Mouse (Mus musculus) heart, embryonic 15.5 days (tissue): ENCODE measurements around the gene Ednra. TPM values are rescaled to one million over a fixed set of nuclear protein-coding genes. Genes with fewer than 3 reads are reported as not detected.
"Not testable (repeated sequence)": the region's sequence is repeated elsewhere in the genome, so short reads cannot be mapped to it uniquely, and the experiment has no call there.

Experiments used
- ATAC-seq: fragments of 200-750 bp; cut with Nextera tagmentation; replicated peaks from 2 replicates; pipeline ENCODE4 v1.8.0; 2017; ENCODE audit warnings: low read depth, moderate TSS enrichment; ENCODE audit not compliant: insufficient number of reproducible peaks, insufficient read depth, low FRiP score
- H3K27ac ChIP-seq: fragments of 300-500 bp; sonication (generic); 2 replicates; pipeline ENCODE4 v1.5.1; 2015; ENCODE audit warnings: mild to moderate bottlenecking, inconsistent platforms
- H3K27me3 ChIP-seq: fragments of 300-500 bp; sonication (generic); 2 replicates; pipeline ENCODE4 v1.6.1; 2015; ENCODE audit warnings: inconsistent platforms
- H3K36me3 ChIP-seq: fragments of 300-500 bp; sonication (generic); 2 replicates; pipeline ENCODE4 v1.6.1; 2015; ENCODE audit warnings: mild to moderate bottlenecking, inconsistent platforms
- H3K4me1 ChIP-seq: fragments of 300-500 bp; sonication (generic); replicated peaks from 2 replicates; pipeline ENCODE4 v1.6.1; 2015; ENCODE audit warnings: inconsistent platforms
- H3K4me2 ChIP-seq: fragments of 300-500 bp; sonication (generic); 2 replicates; pipeline ENCODE4 v1.6.1; 2015; ENCODE audit warnings: inconsistent platforms, mild to moderate bottlenecking, moderate library complexity
- H3K4me3 ChIP-seq: fragments of 300-500 bp; sonication (generic); 2 replicates; pipeline ENCODE4 v1.5.1; 2015; ENCODE audit warnings: mild to moderate bottlenecking, inconsistent platforms
- H3K9ac ChIP-seq: fragments of 300-500 bp; sonication (generic); 2 replicates; pipeline ENCODE4 v1.6.1; 2015; ENCODE audit warnings: mild to moderate bottlenecking, inconsistent platforms
- H3K9me3 ChIP-seq: fragments of 300-500 bp; sonication (generic); replicated peaks from 2 replicates; pipeline ENCODE4 v1.6.1; 2016; ENCODE audit warnings: inconsistent platforms
- WGBS: fragments of 180-500 bp; shearing (Covaris S2); methylation state at CpG from one replicate; pipeline ENCODE4 v1.1.7; 2015; ENCODE audit warnings: mixed read lengths; 5-methylcytosine and 5-hydroxymethylcytosine counted together
- polyA plus RNA-seq: library from polyadenylated mRNA; unstranded; fragments of >200 nt; fragmentation: Nextera tagmentation; extraction: Ambion mirVana; gene quantifications from 2 replicates; pipeline ENCODE4 v1.2.1, GENCODE M21; 2015

Ednra gene
- polyA plus RNA-seq, 1 experiment from 2014 or later: 35.6 TPM

DNA sequence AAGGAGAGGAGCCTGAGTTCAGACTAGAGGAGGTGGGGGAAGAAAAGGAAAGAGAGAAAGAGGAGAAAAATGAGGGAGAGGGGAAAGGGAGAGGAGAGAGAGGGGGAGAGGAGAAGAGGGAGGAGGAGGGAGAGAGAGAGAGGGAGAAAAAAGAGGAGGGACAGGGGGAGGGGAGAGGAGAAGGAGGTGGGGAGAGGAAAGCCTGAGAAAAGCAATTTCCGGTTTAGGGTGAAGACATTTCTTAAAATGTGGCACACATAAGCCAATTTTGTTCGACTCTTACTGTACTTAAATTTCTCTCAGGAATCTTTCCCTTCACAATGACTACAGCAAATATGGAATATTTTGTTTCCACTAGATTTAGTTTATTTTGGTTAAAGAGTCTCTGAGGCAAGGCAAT, 5.3 kb downstream of the Ednra start:
- Histone ChIP-seq H3K4me2 (peak overlapping the region; percentile 46), H3K27ac (peak overlapping the region; percentile 43; the same call in 1 of the 2 replicates), H3K4me1 (peaks cover 52% of the 10 kb centered on the region), H3K36me3 (peaks cover 7% of the 10 kb centered on the region), H3K4me3 (no peak overlapping the region), H3K27me3 (no peaks in the 10 kb centered on the region), H3K9me3 (no peaks in the 10 kb centered on the region), H3K9ac (no peak overlapping the region)
- WGBS: 51% methylated on average over 2 of the region's 2 CpGs
- no peak for ATAC-seq

DNA sequence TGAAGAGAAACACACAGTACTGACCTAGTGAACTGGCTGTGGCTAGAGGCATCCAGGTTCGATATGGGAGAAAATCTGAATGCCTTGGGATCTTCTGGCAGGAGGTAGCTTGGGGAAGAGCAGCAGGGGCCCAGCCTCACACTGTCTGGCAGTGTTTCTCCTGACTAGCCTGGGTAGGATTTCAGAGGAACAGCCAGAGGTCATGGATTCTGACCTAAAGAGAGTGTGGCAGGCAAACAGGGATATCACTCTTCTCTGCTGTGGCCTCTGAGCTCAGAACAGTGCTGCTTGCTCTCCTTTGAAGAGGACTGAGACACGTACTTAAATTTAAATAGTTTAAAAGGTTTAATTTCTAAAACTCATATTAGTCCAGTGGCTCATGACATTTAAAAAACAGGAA, 7.2 kb downstream of the Ednra start:
- H3K27me3 ChIP-seq: no peaks in the 10 kb centered on the region
- H3K27ac ChIP-seq: peak overlapping the region; percentile 62
- H3K4me3 ChIP-seq: no peak overlapping the region
- no peaks in the 10 kb centered on the region for H3K9me3 ChIP-seq
- no peak overlapping the region for H3K9ac ChIP-seq
- peak overlapping the region; percentile 15 for H3K4me2 ChIP-seq
- peaks cover 7% of the 10 kb centered on the region for H3K36me3 ChIP-seq
- ATAC-seq: no peak
- peaks cover 62% of the 10 kb centered on the region for H3K4me1 ChIP-seq
- WGBS: 40% methylated on average over 2 of the region's 2 CpGs

DNA sequence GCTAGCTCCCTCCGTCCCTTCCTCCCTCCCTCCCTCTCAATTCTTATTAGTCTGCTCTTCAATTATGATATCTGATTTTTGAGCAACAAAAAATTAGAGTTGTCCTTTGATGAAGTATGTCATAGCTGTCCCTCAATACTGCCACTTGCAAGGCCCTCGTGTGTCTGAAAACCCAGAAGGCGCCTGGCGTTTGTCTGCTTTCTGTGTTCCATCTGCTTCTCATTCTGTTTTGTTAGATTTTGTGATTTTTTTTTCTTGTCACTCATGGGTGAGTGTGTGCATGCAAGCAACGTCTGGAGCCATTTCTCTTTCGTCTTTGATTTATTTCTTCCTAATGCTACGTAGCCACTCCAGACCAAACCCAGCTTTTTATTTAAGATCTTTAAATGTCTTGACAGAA, 9.8 kb downstream of the Ednra start:
- no peaks in the 10 kb centered on the region for H3K9me3 ChIP-seq
- no peak overlapping the region for H3K4me2 ChIP-seq
- no peak overlapping the region for H3K27ac ChIP-seq
- H3K4me1 ChIP-seq: peaks cover 51% of the 10 kb centered on the region
- no peaks in the 10 kb centered on the region for H3K27me3 ChIP-seq
- 68% methylated on average over 7 of the region's 7 CpGs for WGBS
- H3K36me3 ChIP-seq: peaks cover 3% of the 10 kb centered on the region; the same call in 1 of the 2 replicates
- H3K9ac ChIP-seq: no peak overlapping the region
- H3K4me3 ChIP-seq: no peak overlapping the region
- no peak for ATAC-seq

DNA sequence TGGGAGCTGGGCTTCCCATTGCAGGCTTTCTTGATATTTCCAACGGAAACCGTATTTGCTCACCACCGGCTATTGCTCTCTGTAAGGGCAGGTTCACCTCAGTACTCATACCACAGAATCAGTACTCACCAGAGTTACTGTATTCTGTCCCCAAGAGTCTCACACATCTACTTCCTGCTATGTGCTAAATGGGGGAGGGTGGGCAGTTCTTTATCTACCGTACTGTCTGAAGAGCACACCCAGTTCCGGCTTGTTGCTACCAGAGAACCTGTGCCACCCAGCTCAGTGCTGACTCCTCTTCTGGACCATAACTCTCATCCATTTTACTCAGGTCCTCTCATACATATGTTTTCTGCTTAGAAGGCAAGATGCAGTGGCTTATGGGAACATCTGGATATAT, 10.6 kb downstream of the Ednra start:
- no peak for ATAC-seq
- 61% methylated on average over 5 of the region's 5 CpGs for WGBS
- Histone ChIP-seq H3K27ac (0 out of 2 replicates have a peak overlapping the region, but pooled peaks have one; percentile 31), H3K9ac (no peak overlapping the region), H3K4me3 (no peak overlapping the region), H3K4me2 (no peak overlapping the region), H3K9me3 (no peaks in the 10 kb centered on the region), H3K4me1 (peaks cover 47% of the 10 kb centered on the region), H3K27me3 (no peaks in the 10 kb centered on the region), H3K36me3 (peaks cover 3% of the 10 kb centered on the region; the same call in 1 of the 2 replicates)

DNA sequence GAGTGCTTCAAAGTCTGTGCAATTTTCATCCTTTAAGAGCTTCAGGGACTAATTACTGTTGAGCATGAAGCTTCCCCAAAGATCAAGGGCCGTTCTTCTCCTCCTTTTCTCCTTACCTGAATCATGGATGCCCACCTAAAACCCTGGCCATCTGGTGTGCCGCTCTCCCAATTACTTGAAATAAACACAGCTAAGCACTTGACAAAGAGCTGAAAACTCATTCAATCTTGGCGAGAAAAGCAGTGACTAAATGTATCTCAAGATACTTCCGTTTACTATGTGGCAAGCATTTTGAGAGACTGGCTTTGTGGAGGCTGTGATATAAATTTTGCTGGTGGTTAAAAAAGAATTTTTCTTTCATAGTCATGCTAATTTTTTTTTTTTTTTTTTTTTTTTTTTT, 19.5 kb downstream of the Ednra start:
- Histone ChIP-seq H3K36me3 (no peaks in the 10 kb centered on the region), H3K4me2 (no peak overlapping the region), H3K4me3 (no peak overlapping the region), H3K9ac (no peak overlapping the region), H3K27me3 (no peaks in the 10 kb centered on the region), H3K9me3 (no peaks in the 10 kb centered on the region), H3K27ac (no peak overlapping the region), H3K4me1 (peaks cover 23% of the 10 kb centered on the region)
- no peak for ATAC-seq
- WGBS: 76% methylated on average over 4 of the region's 4 CpGs

DNA sequence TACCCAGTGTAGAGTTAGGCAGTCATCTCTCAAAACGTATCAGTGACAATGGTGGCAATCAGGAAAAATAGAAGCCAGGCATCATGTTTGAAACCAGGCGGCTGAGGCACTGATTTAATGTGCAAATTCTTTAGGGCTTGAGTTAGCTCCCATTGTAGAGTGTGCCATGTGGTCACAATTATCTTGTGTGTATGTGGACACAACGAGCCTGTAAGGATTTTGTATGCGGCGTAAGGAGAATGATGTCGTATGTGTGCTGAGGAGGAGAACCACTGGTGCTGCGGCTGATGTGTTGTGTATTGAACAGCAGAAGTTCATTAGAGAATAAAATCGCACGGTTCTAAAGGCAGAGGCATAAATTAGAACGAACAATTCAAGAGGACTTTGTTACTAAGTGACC, 26.2 kb downstream of the Ednra start:
- WGBS: 77% methylated on average over 10 of the region's 10 CpGs
- Histone ChIP-seq H3K4me3 (no peak overlapping the region), H3K27ac (no peak overlapping the region), H3K9ac (no peak overlapping the region), H3K27me3 (no peaks in the 10 kb centered on the region), H3K4me1 (peaks cover 10% of the 10 kb centered on the region), H3K4me2 (no peak overlapping the region), H3K9me3 (no peaks in the 10 kb centered on the region), H3K36me3 (no peaks in the 10 kb centered on the region)
- ATAC-seq: no peak

DNA sequence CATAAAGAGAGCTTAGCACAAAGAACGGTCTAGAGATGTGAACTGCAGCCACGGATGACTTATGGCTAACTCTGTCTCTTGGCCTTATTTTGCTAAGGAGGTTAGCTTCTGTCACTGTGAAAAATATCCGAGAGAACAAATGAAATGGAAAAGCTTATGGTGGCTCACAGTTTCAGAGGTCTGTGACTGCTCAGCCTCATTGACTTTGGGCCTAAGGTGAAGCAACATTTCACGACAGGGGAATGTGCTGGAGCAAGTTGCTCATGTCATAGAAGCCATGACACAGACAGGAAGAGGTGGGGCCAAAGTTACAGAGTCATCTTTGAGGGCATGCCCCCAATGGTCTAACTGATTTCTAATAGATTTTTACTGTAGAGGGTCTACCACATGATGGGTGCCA, 28.1 kb downstream of the Ednra start:
- Histone ChIP-seq H3K27me3 (no peaks in the 10 kb centered on the region), H3K4me3 (no peak overlapping the region), H3K9me3 (no peaks in the 10 kb centered on the region), H3K4me1 (peaks cover 15% of the 10 kb centered on the region), H3K9ac (no peak overlapping the region), H3K4me2 (no peak overlapping the region), H3K36me3 (no peaks in the 10 kb centered on the region), H3K27ac (no peak overlapping the region)
- 81% methylated on average over 4 of the region's 4 CpGs for WGBS
- ATAC-seq: no peak

DNA sequence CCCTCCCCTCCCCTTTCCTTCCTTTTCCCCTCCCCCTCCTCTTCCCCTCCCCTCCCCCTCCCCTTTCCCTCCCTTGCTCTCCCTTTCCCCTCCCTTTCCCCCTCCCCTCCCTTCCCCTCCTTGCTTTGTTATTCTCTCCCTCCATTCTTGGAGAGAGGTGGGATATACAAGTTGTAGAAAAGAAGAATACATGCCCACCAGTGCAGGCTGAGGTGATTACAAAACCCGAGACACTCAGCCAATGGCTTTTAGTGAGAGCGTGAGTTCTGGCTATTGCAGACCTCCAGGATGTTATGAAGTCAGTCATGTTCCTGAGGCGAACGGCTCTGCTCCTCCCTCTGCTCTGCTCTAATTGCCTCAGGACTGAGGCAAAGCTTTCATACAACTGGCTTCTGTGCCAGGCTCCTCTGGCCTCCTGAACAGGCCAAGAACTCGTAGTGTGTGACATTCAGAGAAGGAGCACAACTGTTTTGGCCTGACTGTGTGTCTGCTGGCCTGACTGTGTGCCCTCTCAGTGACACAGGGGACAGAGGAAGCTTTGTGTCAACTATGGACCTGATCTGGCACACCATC, 28.7 kb downstream of the Ednra start:
- WGBS: 41% methylated on average over 5 of the region's 5 CpGs
- H3K9me3 ChIP-seq: no peaks in the 10 kb centered on the region
- H3K36me3 ChIP-seq: no peaks in the 10 kb centered on the region
- peak overlapping the region; percentile 12; the same call in 1 of the 2 replicates for H3K27ac ChIP-seq
- H3K4me1 ChIP-seq: peaks cover 15% of the 10 kb centered on the region
- no peak overlapping the region for H3K4me3 ChIP-seq
- no peak overlapping the region for H3K9ac ChIP-seq
- no peak overlapping the region for H3K4me2 ChIP-seq
- no peaks in the 10 kb centered on the region for H3K27me3 ChIP-seq
- ATAC-seq: peak; percentile 55; the same call in 1 of the 2 replicates

DNA sequence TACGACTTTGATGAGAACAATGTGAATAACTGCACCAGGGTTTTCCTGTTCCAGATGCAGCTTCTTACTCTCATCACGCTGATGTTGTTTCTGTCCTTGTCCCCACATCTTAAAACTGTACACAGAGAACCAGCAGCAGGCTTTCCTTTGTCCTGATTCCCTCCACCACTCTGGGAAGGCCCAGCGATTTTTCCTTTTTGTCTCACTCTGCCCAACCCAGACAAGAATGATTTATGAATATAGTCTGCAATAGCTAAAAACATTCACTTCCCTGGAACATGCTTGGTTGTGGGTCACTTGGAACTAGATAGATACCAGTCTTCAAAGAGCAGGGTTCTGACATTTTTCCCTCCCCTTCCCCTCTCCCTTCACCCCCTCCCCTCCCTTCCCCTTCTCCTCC, 29.2 kb downstream of the Ednra start:
- no peak overlapping the region for H3K9ac ChIP-seq
- H3K4me2 ChIP-seq: no peak overlapping the region
- H3K27ac ChIP-seq: no peak overlapping the region
- H3K36me3 ChIP-seq: no peaks in the 10 kb centered on the region
- H3K4me3 ChIP-seq: no peak overlapping the region
- H3K4me1 ChIP-seq: peaks cover 15% of the 10 kb centered on the region
- no peaks in the 10 kb centered on the region for H3K27me3 ChIP-seq
- no peak for ATAC-seq
- 56% methylated on average over 3 of the region's 3 CpGs for WGBS
- H3K9me3 ChIP-seq: no peaks in the 10 kb centered on the region

DNA sequence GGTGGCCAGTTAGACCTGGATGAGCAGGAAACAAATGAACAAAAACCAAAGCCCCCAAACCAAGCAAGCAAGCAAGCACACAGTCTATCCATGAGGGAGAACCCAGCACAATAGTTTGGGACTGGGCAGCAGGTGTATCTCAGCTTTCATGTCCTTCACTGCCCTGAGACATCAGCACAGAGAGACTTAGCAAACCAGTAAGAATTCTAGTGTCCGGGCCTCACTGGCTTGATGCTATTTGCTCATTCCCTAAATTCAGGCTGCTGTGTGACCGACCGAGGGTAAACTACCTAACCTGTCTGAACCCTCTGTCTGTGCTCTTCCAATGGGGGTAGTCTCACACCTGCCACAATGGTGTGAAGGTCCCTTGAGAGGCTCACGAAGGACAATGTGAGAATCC, 29.7 kb downstream of the Ednra start:
- Histone ChIP-seq H3K4me1 (peaks cover 16% of the 10 kb centered on the region), H3K27ac (no peak overlapping the region), H3K36me3 (no peaks in the 10 kb centered on the region), H3K9me3 (no peaks in the 10 kb centered on the region), H3K4me3 (no peak overlapping the region), H3K4me2 (no peak overlapping the region), H3K27me3 (no peaks in the 10 kb centered on the region), H3K9ac (no peak overlapping the region)
- no peak for ATAC-seq
- 80% methylated on average over 4 of the region's 4 CpGs for WGBS

DNA sequence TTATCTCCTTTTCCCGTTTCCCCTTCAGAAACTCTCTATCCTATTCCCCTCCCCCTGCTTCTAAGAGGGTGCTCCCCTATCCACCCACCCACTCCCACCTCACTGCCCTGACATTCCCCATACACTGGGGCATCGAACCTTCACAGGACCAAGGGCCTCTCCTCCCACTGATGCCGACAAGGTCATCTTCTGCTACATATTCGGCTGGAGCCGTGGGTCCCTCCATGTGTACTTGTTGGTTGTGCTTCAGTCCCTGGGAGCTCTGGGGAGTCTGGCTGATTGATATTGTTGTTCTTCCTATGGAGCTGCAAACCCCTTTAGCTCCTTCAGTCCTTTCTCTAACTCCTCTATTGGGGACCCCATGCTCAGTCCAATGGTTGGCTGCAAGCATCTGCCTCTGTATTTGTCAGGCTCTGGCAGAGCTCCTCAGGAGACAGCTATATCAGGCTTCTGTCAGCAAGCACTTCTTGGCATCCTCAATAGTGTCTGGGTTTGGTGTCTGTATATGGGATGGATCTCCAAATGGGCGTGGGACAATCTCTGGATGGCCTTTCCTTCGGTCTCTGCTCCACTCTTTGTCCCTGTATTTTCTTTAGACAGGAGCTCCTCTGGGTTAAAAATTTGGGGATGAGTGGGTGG, 34.7 kb downstream of the Ednra start:
- not testable (repeated sequence) for H3K4me1 ChIP-seq, H3K9ac ChIP-seq, H3K4me3 ChIP-seq, H3K4me2 ChIP-seq, H3K36me3 ChIP-seq, H3K27me3 ChIP-seq, H3K27ac ChIP-seq, H3K9me3 ChIP-seq, ATAC-seq
- WGBS: 44% methylated on average over 7 of the region's 7 CpGs

DNA sequence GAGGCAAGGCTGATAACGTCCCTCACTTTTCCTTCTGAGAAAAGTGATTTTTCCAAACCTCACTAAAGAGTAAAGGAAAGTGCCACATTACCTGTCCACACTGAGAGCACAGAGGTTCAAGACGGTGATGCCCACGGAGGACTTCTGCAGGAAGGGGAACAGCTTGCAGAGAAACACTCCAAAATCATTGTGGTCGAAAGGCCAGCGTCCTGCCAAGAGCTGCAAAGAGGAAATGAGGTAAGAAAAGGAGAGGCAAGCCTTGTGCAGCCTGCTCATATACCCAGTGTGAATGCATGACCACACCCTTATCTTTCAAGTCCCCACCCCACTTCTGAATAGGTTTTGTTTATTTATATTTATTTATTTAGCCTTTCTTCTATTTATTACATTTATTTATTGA, 35.3 kb downstream of the Ednra start:
- no peak overlapping the region for H3K27ac ChIP-seq

More for the DNA sequence above, 35.3 kb downstream of the Ednra start:
- Histone ChIP-seq H3K4me2 (no peak overlapping the region), H3K9ac (no peak overlapping the region), H3K9me3 (no peaks in the 10 kb centered on the region), H3K4me1 (peaks cover 11% of the 10 kb centered on the region), H3K27me3 (no peaks in the 10 kb centered on the region), H3K4me3 (no peak overlapping the region), H3K36me3 (peaks cover 9% of the 10 kb centered on the region)
- ATAC-seq: no peak
- WGBS: 68% methylated on average over 5 of the region's 5 CpGs
